Mouse (Mus musculus) olfactory bulb, adult 2 months (tissue): ENCODE results near the gene E2f2.
A peak's percentile ranks its signal among the peaks of the same experiment; 100 is the strongest.

ENCODE experiments used
- CTCF ChIP-seq: fragments of 200-500 bp; IDR thresholded peaks from 2 replicates; pipeline ENCODE4 v1.5.1; 2012; ENCODE audit warnings: low read depth, mild to moderate bottlenecking, low read length, moderate library complexity; ENCODE audit not compliant: insufficient read depth
- POLR2A ChIP-seq: fragments of 200-500 bp; IDR thresholded peaks from 2 replicates; pipeline ENCODE4 v1.6.1; 2012; ENCODE audit warnings: mild to moderate bottlenecking, low read depth, low read length, moderate library complexity; ENCODE audit not compliant: insufficient read depth

- no peak for TF ChIP-seq CTCF
- peak; percentile 63 for TF ChIP-seq POLR2A
These were observed 28.8 kb upstream of the E2f2 start, which contains the start of gene Id3 for GRCm38 (mm10) chr4:136143193-136143976.
